Mouse (Mus musculus) kidney, adult 2 months (tissue): Measurements from ENCODE around the gene Chaf1a. TPM values are rescaled to one million over a fixed set of nuclear protein-coding genes. Genes with fewer than 3 reads are reported as not detected.
A peak's percentile ranks its signal among the peaks of the same experiment; 100 is the strongest.

Experiments used
- DNase-seq: peaks from one replicate; pipeline ENCODE4 v3.0.0; 2021
- H3K27ac ChIP-seq: fragments of 200-500 bp; 2 replicates; pipeline ENCODE4 v1.5.1; 2012; ENCODE audit warnings: low read depth, low read length, control low read depth, inconsistent platforms; ENCODE audit not compliant: insufficient read depth
- H3K27me3 ChIP-seq: fragments of 200-500 bp; replicated peaks from 2 replicates; pipeline ENCODE4 v1.6.1; 2012; ENCODE audit warnings: mild to moderate bottlenecking, moderate library complexity, low read length, inconsistent platforms; ENCODE audit not compliant: control insufficient read depth, insufficient read depth
- H3K36me3 ChIP-seq: fragments of 200-500 bp; 2 replicates; pipeline ENCODE4 v1.6.1; 2012; ENCODE audit warnings: mild to moderate bottlenecking, moderate library complexity, low read length, inconsistent platforms; ENCODE audit not compliant: control insufficient read depth, insufficient read depth
- H3K4me1 ChIP-seq: fragments of 200-500 bp; 2 replicates; pipeline ENCODE4 v1.6.1; 2011; ENCODE audit warnings: low read length; ENCODE audit not compliant: control insufficient read depth, insufficient read depth
- H3K4me3 ChIP-seq: fragments of 200-500 bp; 2 replicates; pipeline ENCODE4 v1.5.1; 2011; ENCODE audit warnings: mild to moderate bottlenecking, low read depth, low read length, control low read depth; ENCODE audit not compliant: insufficient read depth
- CTCF ChIP-seq: fragments of 200-500 bp; conservative IDR thresholded peaks from 2 replicates; pipeline ENCODE4 v1.5.1; 2011; ENCODE audit warnings: low read depth, mild to moderate bottlenecking, control low read depth, low read length, moderate library complexity, mixed read lengths; ENCODE audit not compliant: insufficient read depth, insufficient read length
- POLR2A ChIP-seq: fragments of 200-500 bp; IDR thresholded peaks from one replicate; pipeline ENCODE4 v1.6.1; 2011; ENCODE audit warnings: low read depth, low read length, control low read depth
- WGBS: fragments of 180-500 bp; shearing (Covaris S2); methylation state at CpG from one replicate; pipeline ENCODE4 v1.1.7; 2018; 5-methylcytosine and 5-hydroxymethylcytosine counted together
- polyA plus RNA-seq: library from polyadenylated mRNA; depleted of rRNA; stranded (reverse); fragments of >200 nt; gene quantifications from 2 replicates; pipeline ENCODE4 v1.2.3, GENCODE M21; 2012

Chaf1a gene
- polyA plus RNA-seq, 1 experiment, result 1.2 TPM

DNA sequence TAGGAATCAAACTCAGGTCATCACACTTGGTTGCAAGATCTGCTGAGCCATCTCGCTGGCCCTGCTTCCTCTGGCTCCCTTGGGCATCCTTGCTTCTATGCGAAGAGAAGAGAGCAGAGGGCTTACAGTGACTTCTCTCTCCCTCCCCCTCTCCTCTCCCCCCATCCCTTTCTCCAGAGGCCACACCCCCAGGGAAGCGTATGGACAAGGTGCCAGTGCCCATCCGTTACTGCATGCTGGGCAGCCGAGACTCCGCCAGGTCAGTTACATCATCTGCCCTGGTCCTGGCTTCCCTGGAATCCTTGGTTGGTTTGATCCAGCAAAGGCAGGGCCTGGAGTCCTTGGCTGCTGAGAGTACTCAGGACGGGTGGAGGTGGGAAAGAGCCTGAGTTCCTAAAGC, 28.8 kb upstream of the Chaf1a start:
- TF ChIP-seq CTCF (no peak), POLR2A (no peak)
- 83% methylated on average over 7 of the region's 7 CpGs for WGBS
- H3K4me3 ChIP-seq, result no peak overlapping the region
- no peak for DNase-seq
- H3K36me3 ChIP-seq, result no peaks in the 10 kb centered on the region
- no peaks in the 10 kb centered on the region for H3K27me3 ChIP-seq
- H3K27ac ChIP-seq, result no peak overlapping the region
- H3K4me1 ChIP-seq, result peaks cover 3% of the 10 kb centered on the region; the same call in 1 of the 2 replicates

DNA sequence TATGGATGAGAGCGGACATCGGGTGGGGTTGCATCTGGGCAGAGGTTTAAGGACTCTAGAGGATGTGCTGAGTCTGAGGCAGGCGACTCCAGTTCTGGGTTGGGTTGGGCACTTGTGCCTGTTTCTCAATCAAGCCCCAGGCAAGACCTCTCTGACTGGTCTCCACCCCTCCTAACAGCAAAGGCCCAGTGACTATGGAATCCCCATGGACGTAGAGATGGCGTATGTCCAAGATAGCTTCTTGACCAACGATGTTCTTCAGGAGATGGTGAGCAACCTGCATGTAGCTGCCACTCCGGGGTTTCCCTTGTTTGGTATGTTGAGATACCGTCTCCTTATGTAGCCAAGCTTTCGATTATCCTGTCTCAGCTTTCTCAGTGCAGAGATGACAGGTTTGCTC, 24.9 kb upstream of the Chaf1a start:
- no peaks in the 10 kb centered on the region for H3K4me1 ChIP-seq
- no peak overlapping the region for H3K27ac ChIP-seq
- no peaks in the 10 kb centered on the region for H3K27me3 ChIP-seq
- no peak for DNase-seq
- no peaks in the 10 kb centered on the region for H3K36me3 ChIP-seq
- 89% methylated on average over 9 of the region's 9 CpGs for WGBS
- TF ChIP-seq CTCF, result no peak
- no peak for TF ChIP-seq POLR2A
- H3K4me3 ChIP-seq, result no peak overlapping the region

GRCm38 (mm10) chr17:56016382-56016781, 23.9 kb upstream of the Chaf1a start:
- no peak overlapping the region for H3K4me3 ChIP-seq
- TF ChIP-seq CTCF (no peak), POLR2A (no peak)
- no peaks in the 10 kb centered on the region for H3K36me3 ChIP-seq
- no peaks in the 10 kb centered on the region for H3K4me1 ChIP-seq
- WGBS, result 84% methylated on average over 8 of the region's 8 CpGs
- no peak overlapping the region for H3K27ac ChIP-seq
- no peaks in the 10 kb centered on the region for H3K27me3 ChIP-seq
- no peak for DNase-seq

DNA sequence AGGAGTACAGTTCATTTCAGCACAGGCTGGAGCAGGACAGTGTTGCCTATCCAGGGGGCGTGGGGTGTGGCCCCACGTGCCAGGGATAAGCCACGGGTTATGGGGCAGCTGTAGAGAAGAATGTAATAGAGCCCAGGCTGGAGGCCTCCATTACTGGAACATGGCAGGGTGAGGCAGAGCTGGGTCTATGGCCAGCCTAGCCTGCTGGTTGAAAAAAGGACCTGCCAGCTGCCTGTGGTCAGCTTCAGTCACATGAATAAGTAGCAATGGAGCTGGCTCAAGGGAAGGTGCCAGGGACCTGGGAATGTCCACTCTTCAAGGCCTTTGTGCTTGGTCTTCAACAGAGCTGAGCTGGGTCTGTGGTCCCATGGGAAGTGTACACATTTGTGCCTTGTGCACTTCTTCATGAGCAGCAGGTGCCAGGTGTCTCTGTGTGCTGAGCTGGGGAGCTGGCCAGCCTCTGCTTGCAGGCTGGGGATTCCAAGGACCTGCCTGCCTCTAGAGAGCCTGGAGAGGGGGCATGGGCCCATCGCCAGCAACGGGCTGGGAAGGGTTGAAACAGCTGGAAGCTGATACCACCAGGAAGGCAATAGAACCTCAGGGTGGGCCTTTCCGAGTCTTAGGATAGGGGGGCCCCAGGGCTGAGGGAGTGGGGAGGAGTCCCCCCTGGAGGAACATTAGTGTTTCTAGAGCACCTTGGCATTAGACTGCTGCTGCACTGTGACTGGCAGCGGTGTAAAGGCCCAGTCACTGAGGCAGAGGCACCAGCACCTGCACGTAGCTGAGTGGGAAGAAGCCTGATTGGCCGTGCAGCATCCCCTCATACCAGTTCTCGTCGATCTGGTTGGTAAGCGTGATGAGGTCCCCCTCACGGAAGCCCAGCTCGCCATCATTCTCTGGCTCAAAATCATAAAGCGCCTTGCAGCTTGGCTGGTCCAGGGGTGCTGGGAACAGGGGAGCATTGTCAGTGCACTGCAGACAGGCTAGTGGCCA, 23.1 kb upstream of the Chaf1a start:
- 0 out of 2 replicates have a peak, but pooled peaks cover 4% of the 10 kb centered on the region for H3K4me1 ChIP-seq
- H3K27ac ChIP-seq, result no peak overlapping the region
- no peak overlapping the region for H3K4me3 ChIP-seq
- DNase-seq, result no peak
- H3K36me3 ChIP-seq, result no peaks in the 10 kb centered on the region
- no peaks in the 10 kb centered on the region for H3K27me3 ChIP-seq
- TF ChIP-seq CTCF (no peak), POLR2A (no peak)
- WGBS, result 79% methylated on average over 15 of the region's 15 CpGs

- no peaks in the 10 kb centered on the region for H3K36me3 ChIP-seq
These were observed 22.4 kb upstream of the Chaf1a start for GRCm38 (mm10) chr17:56017848-56018247.

GRCm38 (mm10) chr17:56018347-56019131, 21.7 kb upstream of the Chaf1a start:
- Histone ChIP-seq H3K4me1 (0 out of 2 replicates have a peak, but pooled peaks cover 10% of the 10 kb centered on the region), H3K27me3 (no peaks in the 10 kb centered on the region), H3K36me3 (no peaks in the 10 kb centered on the region), H3K27ac (no peak overlapping the region), H3K4me3 (no peak overlapping the region)
- WGBS, result 65% methylated on average over 20 of the region's 20 CpGs
- TF ChIP-seq POLR2A (no peak), CTCF (peak; percentile 79)
- DNase-seq, result peak; percentile 68

More at GRCm38 (mm10) chr17:56017848-56018247, 22.4 kb upstream of the Chaf1a start:
- no peak for TF ChIP-seq CTCF
- H3K27ac ChIP-seq, result no peak overlapping the region
- H3K27me3 ChIP-seq, result no peaks in the 10 kb centered on the region
- H3K4me1 ChIP-seq, result 0 out of 2 replicates have a peak, but pooled peaks cover 6% of the 10 kb centered on the region
- WGBS, result 92% methylated on average over 7 of the region's 7 CpGs
- DNase-seq, result no peak
- H3K4me3 ChIP-seq, result no peak overlapping the region

DNA sequence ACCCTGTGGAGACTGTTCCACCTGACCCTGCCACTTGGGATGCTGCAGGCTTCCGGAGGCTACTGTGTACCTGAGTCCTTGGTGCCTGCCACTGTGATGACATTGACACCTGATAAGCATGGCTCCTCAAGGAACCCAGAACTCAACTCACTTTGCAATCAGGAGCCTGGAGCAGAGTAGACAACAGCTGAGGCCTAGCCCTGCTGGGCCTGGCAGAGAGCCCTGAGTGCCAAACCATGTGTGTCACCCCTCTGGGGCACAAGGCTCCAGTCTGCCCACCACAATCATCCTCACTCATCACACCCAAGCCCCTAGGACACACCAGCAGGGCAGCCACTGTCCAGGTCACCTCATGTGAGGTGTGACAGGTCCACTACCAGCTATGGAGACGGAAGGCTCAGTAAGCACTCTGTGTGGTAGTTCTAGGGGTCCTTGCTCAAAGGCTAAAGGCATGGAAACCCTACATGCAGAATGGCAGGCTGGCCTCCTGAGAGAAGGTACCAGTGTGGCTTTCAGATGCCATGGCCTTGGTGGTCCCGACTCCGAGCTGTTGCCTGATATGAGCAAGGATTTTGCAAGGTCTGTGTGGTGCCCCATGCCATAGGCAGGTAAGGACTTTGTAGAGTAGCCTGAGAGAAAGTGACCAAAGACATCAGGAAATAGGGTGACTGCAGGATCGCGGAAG, 19.7 kb upstream of the Chaf1a start:
- peaks cover 10% of the 10 kb centered on the region; the same call in 1 of the 2 replicates for H3K4me1 ChIP-seq
- no peaks in the 10 kb centered on the region for H3K27me3 ChIP-seq
- DNase-seq, result no peak
- H3K4me3 ChIP-seq, result no peak overlapping the region
- WGBS, result 81% methylated on average over 6 of the region's 6 CpGs
- H3K36me3 ChIP-seq, result no peaks in the 10 kb centered on the region
- H3K27ac ChIP-seq, result no peak overlapping the region
- TF ChIP-seq CTCF, result no peak
- TF ChIP-seq POLR2A, result no peak
